Mouse (Mus musculus): Measurements from ENCODE around the gene Pianp.

Pianp gene

GRCm38 (mm10) chr6:124996551-124997501 is at the start of gene Pianp:
Gene Pianp, plus strand, starts transcription at chr6:124996694.
- peak; percentile 88 to 91 for DNase-seq

GRCm38 (mm10) chr6:124953991-124954715 is 42.3 kb upstream of the Pianp start:
- DNase-seq, result no peak

DNA sequence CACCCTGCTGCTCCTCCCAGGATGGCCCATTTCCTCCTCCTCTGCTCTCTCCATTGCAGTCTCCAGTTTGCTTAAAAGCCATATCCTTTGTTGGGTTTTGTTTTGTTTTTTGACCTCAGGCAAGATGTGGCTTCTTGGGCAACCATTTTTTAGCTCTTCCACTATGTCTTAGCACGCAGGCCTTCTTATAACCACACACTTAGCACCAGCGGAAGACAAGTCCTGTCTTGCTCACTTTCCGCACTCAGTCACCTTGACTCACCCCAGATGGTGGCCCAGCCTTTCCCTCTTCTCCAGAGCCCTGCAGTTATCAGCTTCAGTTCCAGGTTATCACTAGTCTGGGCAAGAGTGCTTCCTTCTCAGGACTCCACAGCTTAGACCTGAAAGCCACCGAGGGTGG is 41.3 kb upstream of the Pianp start:
- DNase-seq, result no peak

DNA sequence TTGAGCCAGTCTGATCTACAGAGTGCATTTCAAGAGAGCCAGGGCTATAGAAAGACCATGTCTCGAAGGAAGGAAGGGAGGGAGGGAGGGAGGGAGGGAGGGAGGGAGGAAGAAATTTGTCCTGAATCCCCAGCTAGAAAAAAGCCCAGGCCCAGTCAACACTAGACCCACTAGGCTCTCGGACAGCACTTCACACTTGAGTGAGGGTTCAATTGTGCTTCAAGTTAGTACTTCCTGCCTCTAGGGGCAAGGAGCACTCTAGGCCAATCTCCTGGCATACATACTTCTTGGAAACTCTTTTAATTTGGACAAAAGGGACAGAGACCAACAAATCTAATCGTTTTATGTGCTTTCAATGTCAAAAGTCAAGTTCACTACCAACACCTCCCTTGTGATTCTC is 38.4 kb upstream of the Pianp start:
- no peak for DNase-seq

DNA sequence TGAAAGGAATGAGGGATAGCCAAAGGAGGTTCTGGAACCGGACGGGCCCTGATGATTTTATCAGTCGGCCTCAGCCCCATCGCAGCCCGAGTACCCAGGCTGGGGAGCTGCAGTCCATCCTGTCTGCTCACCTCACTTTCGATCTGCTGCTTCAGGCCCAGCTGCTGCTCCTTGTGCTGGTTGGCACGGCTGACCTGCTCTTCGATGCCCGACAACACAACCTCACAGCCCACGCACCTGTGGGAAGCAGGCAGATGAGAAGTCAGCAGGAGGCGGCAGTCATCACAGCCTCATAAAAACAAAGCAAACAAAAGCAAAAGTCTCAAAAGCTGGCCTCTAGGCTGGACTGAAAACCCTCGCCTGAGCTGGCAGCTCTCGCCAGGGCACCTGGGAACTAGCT is 36.5 kb upstream of the Pianp start:
- no peak for DNase-seq

GRCm38 (mm10) chr6:124961021-124961420 is 35.5 kb upstream of the Pianp start:
- DNase-seq, result no peak

DNA sequence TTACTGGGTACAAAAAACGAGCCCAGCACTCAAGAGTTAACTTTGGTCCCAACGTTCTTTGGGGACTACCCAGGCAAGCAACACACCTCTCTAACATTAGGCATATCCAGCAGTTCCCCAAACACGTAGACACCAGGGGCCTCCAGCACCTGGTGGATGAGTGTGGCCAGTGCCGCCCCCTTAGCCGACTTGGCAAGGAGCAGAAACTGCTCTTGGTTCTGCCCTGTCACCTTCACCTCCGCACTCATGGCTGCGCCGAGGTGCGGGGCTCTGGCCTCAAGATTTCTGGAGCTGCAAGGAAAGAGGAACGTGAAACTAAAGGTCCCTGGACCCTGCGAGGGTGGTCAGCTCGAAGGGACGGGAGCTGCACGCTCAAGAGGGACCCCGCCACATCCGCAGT is 31.9 kb upstream of the Pianp start:
- peak in 1 of 2 experiments; percentile 14 for DNase-seq

DNA sequence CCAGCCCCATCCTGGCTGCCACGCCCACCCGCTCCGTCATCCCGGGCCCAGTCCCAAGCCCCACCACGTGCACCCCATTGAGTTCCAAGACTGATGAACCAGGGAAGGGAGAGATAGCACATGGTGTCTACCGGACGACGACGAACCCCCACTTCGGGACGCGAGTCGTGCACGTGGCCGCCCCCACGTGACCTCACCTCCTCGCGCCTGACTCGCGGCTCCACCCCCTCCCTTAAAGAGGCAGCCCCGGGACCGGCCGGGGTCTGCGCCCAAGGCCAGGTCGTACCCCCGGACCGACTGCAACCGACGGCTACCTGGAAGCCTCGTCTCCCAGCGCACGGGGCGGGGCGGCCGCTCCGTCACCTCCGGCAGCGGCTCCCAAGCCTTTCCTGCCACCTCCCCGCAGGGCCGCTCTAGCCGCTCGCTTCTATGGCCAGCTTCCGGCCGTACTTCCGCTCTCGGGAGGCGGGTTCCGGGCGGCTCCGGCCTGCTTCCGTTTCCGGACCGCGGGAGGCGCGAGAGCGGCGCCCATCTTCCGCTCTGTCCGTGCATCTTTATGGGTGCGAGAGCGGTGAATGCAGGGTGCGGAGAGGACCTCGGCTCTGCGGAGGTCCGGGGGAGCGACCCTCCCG is 31.3 kb upstream of the Pianp start, which contains the start of gene Cops7a:
TSS of gene Cops7a (minus strand) at position 451 of the 632 bp plus-strand sequence.
- peak; percentile 94 to 97 for DNase-seq

- no peak for DNase-seq
Measured at GRCm38 (mm10) chr6:124965747-124966146, 30.7 kb upstream of the Pianp start.

- no peak for DNase-seq
Measured at GRCm38 (mm10) chr6:124966466-124967118, 29.9 kb upstream of the Pianp start.

DNA sequence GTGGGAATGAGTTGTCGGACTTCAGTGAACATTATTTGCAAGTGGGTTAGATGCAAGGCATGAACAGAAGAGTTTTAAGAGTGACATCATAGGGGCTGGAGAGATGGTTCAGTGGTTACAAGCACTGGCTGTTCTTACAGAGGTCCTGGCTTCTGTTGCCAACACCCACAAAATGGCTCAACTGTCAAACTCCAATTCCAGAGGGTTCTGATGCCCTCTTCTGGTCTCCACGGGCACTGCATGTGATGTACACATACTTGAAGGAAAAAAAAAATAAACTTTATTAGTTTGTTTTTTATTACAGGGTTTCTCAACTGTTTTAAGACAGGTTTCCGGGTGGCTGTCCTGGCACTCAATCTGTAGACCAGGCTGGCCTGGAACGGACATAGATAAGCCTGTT is 28.7 kb upstream of the Pianp start:
- DNase-seq, result peak; percentile 61 to 69

GRCm38 (mm10) chr6:124992241-124992640 is 4.3 kb upstream of the Pianp start:
- no peak for DNase-seq

GRCm38 (mm10) chr6:124993365-124993764 is 3.1 kb upstream of the Pianp start:
- no peak for DNase-seq

DNA sequence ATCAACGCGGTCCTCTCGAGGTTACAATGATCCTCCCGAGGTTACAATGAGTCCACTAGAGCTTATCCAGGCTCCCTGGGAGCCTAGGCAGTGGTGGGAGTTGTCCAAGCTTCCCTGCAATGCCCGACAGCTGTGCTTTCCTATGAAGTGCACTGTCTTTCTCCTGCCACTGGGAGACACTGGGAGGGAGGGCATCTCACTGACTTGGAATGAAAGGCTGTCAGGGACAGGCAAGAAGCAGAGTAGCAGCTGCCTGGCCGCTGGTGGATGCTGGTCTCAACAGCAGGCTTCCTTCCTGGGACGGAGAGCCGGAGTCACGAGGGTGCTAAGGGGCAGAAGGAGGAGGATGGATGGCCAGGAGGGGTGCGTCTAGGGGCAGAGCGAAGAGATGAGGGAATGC is 2.6 kb upstream of the Pianp start:
- DNase-seq, result no peak

GRCm38 (mm10) chr6:124995246-124995645 is 1.2 kb upstream of the Pianp start:
- DNase-seq, result no peak

DNA sequence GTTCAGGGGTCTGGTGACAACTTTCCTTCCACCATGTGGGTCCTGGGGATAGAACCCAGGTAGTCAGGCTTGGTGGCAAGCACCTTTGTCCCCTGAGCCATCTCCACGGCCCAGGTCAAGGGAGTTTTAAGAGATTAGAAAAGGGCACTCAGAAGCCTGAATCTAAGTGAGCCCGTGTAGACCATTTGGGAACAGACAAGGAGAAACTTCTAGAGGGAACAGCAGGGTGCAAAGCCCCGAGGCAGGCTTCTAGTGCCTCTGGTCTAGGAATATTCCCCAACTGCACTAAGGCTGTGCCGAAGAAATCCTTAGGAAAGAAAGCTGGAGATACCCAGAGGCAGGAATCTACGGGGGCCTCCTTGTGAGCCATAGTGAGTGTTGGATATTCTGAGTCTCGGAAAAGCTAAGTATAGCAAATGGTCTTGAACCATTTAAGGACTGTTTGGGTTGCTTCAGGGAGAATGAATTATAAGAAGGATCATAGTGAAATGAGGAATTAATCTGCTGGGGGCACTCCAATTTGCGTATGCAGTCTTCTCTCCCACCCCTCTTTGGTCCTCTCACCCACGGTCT is 577 bp upstream of the Pianp start:
- DNase-seq, result no peak

DNA sequence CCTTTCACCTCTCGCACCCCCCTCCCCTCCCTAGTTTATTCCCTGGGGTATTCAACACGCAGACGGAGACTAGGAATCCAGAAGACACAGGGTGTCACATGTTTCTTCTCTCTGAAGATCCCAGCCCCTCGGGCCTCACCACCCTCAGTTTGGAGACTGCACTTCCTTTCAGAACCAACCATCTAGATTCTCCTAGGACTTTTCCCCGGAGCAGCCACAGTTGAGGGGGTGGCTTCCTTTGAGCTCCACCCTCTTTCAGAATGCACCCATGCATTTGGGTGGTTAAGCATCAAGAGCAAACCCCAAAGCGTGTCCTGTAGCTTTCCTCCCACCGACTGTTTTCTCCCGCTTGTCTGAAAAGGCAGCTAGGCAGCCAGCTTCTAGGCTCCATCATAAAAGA is 1.6 kb downstream of the Pianp start:
- DNase-seq, result no peak

GRCm38 (mm10) chr6:124999091-124999490 is 2.6 kb downstream of the Pianp start:
- DNase-seq, result no peak

DNA sequence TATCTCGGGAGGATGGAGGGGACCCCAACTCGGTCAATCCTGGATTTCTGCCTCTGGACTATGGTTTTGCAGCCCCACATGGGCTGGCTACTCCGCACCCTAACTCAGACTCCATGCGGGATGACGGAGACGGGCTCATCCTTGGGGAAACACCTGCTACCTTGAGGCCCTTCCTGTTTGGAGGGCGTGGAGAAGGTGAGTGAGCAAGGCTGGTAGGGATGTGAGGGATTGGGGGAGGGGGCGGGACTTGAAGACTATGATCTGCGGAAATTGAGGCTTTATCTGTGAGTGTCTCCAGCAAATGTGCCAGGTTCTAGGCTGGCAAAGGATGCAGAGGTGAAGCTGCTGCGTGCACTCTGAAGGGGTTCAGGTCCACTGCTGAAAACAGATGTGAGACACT is 3.1 kb downstream of the Pianp start:
- no peak for DNase-seq

DNA sequence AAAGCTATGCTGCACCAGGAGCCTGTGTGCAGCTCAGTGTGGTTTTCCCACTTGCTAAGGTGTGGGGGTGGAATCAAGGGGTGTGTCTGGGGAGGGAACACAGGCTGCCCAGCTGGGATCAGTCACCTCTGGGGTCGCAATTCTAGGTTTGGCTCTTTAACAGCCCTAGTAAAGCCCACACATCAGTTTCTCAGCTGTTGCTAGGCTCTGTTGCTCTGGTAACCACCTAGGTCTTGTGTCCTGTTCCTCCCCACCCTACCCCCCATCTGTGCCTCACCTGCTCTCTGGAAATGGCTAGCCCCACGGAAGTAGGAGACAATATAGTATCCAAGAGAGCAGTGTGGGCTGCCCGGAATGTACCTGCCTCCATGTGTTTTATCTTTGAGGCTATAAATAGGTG is 7.2 kb downstream of the Pianp start:
- DNase-seq, result no peak

GRCm38 (mm10) chr6:125005086-125005485 is 8.6 kb downstream of the Pianp start:
- DNase-seq, result no peak

GRCm38 (mm10) chr6:125008060-125008459 is 11.6 kb downstream of the Pianp start:
- no peak for DNase-seq
